Mouse (Mus musculus): Measurements from ENCODE around the gene Pdgfb.

Pdgfb gene

GRCm38 (mm10) chr15:80014321-80015210 lies at the start of gene Pdgfb:
Gene Pdgfb (minus strand): TSS chr15:80014977.
- no peak for DNase-seq (ENCODE audit: extremely low read depth, low read depth, low spot score)

DNA sequence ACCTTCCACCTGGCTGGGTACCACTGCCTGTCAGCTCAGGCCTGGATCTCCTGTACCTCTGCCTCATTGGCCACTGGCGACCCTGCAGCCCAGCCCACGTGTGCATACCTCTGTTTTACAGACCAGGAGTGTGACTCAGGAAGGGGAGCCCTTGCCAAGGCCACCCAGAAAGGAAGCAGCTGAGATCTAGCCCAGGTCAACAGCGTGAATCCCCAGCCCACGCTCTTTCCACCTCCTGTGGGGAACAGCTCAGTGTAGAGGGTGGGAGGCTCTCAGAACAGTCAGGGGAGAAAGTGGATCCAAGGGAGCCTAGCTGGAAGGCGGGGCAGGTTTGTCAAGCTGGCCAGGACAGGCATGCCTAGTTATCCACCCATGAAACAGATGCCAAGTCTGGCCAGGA lies 48.0 kb upstream of the Pdgfb start:
- DNase-seq (ENCODE audit: extremely low read depth, low read depth, low spot score) = no peak

- DNase-seq (ENCODE audit: extremely low read depth, low read depth, low spot score) = no peak
Measured at GRCm38 (mm10) chr15:80062339-80062738, 47.6 kb upstream of the Pdgfb start.

DNA sequence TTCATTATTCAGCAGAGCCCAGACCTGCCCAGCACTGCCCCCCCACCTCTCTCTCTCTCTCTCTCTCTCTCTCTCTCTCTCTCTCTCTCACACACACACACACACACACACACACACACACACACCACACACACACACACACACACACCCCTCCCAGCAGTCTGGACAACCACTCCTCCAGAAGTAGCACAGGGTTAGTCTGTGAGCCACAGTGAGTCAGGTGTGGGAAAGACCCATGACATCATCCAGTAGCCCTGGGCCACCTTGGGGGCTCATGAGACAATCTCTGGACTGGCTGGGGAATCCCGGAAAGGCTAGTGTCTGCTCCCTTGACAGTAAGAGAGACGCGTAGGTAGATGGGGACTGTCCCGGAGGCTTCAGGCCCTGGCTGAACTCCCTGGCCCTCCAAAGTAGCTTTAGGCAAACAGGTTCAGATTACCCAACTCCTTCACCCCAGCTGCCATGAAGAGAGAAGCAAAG lies 46.3 kb upstream of the Pdgfb start:
- no peak for DNase-seq (ENCODE audit: extremely low read depth, low read depth, low spot score)

DNA sequence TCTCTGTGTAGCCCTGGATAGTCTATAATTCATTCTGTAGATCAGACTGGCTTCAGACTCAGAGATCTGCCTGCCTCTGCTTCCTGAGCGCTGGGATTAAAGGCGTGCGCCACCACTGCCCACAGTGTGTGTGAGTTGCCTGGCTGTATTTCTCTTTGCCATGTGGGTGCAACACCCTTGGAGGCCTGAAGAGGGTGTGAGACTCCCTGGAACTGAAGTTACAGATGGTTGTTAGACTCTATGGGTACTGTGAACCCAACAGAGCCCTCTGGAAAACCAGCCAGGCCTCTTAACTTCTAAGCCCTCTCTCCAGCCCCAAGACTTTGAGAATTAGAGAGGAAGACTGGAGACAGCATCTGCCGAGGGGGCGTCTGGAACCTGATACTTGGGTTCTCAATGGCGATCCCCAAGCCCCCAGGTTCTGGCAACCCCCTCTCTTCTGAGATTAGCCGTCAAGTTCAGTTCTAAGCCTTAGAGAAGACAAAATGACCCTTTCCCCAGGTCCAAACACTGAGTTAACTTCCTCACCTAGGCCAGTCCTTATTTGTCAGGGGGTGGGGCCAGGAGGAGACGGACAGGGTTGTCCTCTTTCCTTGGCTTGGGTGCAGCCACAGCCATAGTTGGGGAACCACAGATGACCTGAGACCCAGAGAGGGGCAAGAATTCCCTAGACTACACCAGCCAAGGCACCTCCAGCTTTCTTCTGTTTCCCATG lies 45.7 kb upstream of the Pdgfb start:
- DNase-seq (ENCODE audit: extremely low read depth, low read depth, low spot score) = no peak

DNA sequence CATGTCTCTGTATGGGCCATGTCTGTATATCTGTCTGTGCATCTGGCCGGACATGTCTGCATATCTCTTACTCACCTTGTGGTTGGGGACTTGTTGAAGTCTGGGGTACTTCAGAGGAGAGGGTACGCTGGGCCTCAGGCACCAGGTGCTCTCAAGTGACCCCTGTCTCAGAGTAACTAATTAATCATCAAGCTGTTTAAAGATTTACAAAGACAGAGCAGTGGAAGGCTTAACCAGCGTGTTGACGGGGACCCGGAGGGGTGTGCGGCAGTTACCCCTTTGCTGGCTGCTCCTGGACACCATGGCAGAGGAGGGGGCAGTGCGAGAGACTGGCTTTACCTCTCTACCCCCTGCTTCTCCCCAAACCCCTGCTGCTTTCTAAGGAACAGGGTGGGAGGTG lies 44.8 kb upstream of the Pdgfb start:
- no peak for DNase-seq (ENCODE audit: extremely low read depth, low read depth, low spot score)

GRCm38 (mm10) chr15:80058151-80058550 lies 43.4 kb upstream of the Pdgfb start:
- no peak for DNase-seq (ENCODE audit: extremely low read depth, low read depth, low spot score)

DNA sequence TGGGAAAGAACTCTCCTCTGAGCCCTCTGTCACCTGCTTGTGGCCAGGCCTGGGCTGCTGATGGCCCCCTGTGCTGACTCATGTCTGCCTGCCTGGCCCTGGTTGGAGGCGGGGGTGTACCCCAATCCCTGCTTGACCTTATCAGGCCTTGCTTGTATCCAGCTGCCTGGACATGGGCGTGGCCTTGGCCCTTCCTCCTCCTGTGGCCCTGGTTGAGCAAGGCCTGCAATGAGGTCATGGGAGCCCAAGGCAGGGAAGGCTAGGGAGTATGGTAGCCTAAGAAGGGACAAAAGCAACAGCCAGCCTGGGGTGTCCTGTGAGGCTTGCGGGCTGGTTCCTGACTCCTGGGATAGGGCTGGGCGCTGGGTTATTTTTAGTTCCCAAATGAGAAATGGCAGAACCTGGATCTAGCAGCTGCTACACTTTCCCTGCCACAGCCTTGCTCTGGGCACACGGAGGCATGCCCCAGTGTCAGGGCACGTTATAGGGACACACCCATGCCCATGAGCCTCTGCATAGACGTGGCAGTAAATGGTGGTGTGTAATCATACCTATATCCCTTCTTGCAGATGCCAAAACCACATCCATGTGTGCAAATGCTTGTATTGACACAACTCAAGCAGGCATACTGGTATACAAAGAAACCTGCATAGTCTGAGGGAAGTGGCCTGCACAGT lies 39.4 kb upstream of the Pdgfb start:
- no peak for DNase-seq (ENCODE audit: extremely low read depth, low read depth, low spot score)

DNA sequence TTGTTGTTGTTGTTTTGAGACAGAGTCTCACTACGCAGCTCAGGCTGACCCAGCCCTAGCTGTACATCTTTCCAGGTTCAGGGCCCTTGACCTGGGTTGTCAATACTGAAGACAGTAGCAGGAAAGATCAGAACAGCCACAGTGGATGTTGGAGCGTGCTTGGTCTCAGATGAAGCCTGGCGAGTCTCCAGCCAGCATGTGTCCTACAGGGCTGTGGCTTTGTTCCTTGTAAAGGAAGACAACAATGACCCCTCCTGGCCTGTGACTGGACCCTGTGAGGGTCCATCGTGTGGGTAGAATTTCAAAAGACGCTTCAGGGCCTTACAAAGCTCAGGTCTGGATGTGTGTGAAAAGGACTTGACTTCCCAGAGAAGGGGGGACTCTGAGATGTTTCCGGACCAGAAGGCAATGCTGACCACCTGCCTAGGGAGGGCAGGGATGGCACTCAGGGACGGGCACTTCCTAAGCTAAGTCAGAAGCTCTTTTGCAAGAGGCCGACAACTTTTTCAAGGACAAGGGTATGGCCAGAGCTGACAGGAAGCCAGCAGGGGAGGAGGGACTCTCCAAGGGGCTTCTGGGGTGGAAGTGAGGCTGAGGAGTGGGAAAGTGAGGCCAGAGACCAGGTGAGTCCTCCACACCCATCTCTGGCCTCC lies 38.7 kb upstream of the Pdgfb start:
- DNase-seq (ENCODE audit: extremely low read depth, low read depth, low spot score) = no peak

GRCm38 (mm10) chr15:80051782-80052181 lies 37.0 kb upstream of the Pdgfb start:
- no peak for DNase-seq (ENCODE audit: extremely low read depth, low read depth, low spot score)

DNA sequence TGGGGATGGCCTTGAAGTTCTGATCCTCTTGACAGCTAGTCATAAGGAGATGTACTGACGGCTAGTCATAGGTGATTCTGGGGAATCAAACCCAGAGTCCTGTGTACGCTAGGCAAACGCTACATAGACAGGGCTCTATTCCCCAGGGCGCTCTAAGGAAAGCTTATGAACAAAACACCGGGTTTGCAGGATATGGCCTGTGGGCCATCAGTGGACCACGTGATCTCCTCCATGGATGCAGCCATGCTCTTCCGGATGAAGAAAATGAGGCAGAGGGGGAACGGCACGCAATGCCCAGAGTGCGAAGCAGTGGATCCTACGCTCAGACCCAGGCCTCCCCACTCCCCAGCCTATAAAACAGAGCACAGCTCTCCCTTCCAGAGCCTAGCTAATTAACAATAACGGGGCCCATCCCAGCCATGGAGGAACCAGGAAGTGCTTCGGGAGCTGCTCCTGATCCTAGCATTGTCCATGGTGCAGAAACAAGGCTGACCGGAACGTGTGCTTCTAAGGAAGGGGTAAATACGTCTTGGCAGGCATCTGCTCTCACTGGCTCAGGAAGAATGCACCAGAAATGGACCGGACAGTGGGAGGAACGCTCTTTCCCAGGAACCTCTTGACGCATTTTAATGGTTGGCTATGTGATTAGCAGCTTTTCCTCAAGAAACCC lies 36.5 kb upstream of the Pdgfb start:
- DNase-seq (ENCODE audit: extremely low read depth, low read depth, low spot score) = no peak

- no peak for DNase-seq (ENCODE audit: extremely low read depth, low read depth, low spot score)
Measured at GRCm38 (mm10) chr15:80050093-80050492, 35.3 kb upstream of the Pdgfb start.

- DNase-seq (ENCODE audit: extremely low read depth, low read depth, low spot score) = no peak
Measured at GRCm38 (mm10) chr15:80047973-80048372, 33.2 kb upstream of the Pdgfb start.

DNA sequence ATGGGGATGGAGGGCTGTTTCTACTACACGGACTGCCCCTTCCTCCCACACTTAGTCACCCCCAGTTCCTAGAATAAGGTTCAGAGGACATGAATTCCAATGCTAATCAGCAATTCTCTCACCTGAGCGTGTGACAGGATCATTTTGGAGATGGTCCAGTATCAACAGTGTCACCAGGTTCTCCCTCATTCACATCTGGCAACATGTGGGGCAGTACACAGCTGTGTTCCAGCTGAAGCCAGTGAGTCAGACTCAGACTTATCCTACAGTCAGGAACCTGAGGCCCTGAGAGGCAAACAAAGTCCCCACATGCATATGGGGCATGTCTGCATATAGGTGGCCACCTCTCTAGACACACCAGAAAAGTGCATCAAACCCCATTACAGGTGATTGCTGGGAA lies 32.5 kb upstream of the Pdgfb start:
- DNase-seq (ENCODE audit: extremely low read depth, low read depth, low spot score) = no peak

- no peak for DNase-seq (ENCODE audit: extremely low read depth, low read depth, low spot score)
Measured at GRCm38 (mm10) chr15:80045749-80046148, 31.0 kb upstream of the Pdgfb start.

- no peak for DNase-seq (ENCODE audit: extremely low read depth, low read depth, low spot score)
Measured at GRCm38 (mm10) chr15:80044249-80044648, 29.5 kb upstream of the Pdgfb start.

- DNase-seq (ENCODE audit: extremely low read depth, low read depth, low spot score) = no peak
Measured at GRCm38 (mm10) chr15:80042152-80042551, 27.4 kb upstream of the Pdgfb start.

GRCm38 (mm10) chr15:80038110-80038391 lies 23.3 kb upstream of the Pdgfb start:
- DNase-seq (ENCODE audit: extremely low read depth, low read depth, low spot score) = no peak

DNA sequence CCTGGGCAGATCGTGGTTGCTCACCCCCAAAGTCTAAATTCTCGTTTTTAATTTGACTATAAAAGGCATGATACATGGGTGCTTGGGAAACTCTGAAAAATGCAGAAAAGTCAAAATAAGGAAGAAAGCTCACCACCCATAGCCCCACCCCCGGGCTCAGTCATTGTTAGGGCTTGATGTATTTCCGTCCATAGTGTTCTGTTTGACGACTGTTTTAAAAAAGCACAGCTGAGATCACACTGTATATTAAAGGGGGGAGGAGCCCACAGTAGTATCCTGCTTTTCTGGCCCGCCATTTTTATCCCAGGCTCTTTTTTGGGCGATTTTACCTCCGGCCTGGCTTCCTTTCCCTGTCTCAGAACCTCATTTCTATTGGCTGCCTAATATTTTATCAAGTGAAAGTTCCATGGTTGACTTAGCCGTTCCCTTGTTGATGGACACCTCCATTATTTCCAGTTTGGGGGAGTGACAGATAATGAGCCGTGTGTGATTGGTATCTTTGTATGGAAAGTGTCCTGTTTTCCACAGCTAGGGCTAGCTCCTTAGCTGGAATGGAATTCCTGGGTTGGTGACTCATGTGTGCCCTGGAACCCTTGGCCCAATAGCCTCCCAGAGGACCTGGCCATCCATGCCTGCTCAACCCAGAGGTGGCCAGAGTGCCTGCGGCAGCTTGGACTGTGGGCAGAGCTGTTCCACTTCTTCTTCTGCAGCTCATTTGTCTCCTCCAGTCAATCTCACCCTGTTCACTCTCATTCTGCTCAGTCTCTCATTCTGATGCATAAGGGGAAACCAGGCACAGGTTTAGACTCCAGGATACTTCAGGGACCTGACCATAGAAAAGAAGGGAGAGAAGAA lies 22.7 kb upstream of the Pdgfb start:
- DNase-seq (ENCODE audit: extremely low read depth, low read depth, low spot score) = no peak

DNA sequence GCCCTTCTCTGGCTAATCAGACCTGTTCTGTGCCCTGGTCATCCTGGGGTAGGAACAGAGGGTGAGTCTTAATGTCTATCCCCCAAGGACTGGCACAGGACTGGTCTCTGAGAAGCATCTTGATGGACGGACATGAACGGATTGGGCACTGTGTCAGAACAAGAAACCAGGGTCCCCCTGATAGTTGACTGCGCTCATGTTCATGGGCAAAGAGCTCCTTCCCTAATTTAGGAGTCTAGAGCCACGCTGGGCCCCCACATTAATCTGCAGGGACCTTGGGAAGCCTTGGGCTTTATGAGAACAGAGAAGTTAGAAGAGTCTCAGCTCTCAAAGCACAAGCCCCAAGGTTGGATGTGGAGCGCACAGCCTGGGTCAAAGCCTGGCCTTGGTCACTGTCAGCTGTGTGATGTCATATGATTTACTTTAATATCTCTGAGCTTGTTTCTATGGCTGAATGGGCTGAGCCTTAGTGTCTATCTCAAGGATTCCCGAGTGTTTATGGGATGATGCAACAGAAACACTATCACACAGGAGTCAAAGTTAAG lies 20.6 kb upstream of the Pdgfb start:
- DNase-seq (ENCODE audit: extremely low read depth, low read depth, low spot score) = no peak

Data from fat pad, adult 2 months (tissue).